Mouse (Mus musculus) frontal cortex, postnatal 14 days (tissue): Measurements from ENCODE around the gene Trak1.
A peak's percentile ranks its signal among the peaks of the same experiment; 100 is the strongest.

Experiments
- DNase-seq, 2 experiments: peaks; one replicate each; pipeline ENCODE4 v3.0.0; 2022; ENCODE audit warnings: low spot score in 2 of 2

Trak1 gene

DNA sequence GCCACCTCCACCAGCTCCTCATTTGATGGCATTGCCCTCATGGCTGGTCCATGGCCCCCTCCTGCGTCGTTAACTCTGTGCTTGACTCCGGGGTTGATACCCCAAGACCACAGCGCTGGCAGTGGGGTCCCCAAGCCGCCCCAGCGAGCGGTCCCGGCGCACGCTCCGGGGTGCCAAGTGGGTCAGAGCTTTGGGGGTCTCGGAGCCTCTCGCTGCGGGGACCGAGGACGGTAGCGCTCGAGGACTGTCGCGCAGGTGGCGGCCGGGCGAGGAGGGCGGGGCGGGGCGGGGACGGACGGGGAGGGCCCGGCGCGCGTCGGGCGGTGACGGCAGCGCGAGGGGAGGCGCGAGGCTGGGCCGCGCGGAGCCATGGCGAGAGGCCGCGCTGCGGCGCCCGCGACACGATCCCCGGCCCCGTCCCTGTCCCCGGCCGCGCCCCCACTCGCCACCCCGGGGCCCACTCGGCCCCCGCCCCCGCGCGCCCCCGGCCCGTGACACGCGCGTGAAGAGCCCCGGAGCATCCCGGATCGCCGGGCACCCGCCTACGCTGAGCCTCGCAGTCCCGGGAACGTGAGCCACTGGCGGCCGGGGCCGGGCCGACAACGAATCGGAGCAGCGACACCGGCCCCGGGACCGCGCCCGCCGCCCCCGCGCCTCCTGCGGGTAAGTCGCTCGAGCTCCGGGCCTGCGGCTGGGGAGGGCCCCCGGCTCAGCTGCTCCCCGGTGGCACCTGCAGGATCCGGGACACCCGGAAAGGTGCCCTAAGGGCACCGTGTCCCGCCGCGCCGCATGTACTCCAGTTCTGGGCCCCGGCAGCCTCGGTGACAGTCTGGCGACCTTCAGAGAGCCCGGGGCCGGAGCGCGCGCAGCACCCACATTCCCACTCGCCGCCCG lies at the start of gene Trak1:
Gene Trak1 (plus strand): TSS at position 332 of the 894 bp plus-strand sequence.
- DNase-seq, result no peak

DNA sequence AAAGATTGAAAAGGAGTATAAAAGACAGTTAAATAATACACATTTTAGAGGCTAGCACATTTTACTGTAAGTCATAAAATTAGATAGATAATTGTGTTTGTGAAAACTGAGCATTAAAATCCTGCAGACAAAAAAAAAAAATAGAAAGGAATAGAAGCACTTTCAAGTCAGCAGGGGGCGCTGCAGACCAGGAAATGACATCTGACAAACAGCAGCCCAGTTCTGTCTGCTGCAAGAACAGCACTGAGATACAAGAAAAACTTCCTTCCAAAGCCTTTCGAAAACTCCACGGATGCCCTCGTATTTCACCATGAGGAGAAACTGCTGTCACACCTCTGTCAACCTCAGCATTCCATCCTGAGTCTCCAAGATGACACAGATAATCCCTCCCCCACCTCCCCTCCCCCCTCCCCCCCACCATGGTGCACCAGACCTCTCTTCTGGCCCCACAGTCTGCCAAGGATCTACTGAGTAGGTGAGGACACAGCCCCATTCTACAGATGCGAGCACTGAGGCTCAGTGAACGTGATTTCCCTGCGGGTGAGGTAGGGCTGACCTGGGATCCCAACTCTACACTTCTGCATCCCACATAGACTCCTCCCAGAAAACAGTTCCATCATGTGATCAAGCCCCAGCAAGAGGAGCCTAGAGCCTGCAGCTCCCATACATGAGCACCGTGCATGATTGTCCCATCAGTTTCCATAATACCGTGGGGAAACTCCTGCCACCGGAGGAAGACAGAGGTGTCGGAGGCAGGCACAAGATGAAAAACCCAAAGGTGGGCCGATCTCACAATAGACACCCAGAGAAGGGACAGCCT lies 49.1 kb upstream of the Trak1 start:
- DNase-seq, result peak; percentile 40 to 80

DNA sequence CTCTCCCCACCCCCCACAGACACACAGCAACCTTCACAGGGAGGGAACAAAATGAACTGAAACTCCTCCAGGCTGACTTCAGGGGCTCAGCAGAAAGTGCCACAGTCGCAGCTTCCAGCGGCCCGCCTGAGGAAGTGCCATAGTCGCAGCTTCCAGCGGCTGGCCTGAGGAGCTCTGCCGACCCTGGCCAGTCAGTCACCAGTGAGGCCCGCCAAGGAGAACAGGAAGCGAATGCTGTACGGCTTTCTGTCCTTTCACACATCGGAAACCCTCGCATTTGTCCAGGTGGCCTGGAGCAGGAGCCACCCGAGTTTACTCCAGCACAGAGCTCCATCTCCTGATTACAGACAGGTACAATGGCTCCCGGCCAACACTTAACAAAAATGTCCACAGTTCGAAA lies 47.5 kb upstream of the Trak1 start:
- peak in 1 of 2 experiments; percentile 4 for DNase-seq

DNA sequence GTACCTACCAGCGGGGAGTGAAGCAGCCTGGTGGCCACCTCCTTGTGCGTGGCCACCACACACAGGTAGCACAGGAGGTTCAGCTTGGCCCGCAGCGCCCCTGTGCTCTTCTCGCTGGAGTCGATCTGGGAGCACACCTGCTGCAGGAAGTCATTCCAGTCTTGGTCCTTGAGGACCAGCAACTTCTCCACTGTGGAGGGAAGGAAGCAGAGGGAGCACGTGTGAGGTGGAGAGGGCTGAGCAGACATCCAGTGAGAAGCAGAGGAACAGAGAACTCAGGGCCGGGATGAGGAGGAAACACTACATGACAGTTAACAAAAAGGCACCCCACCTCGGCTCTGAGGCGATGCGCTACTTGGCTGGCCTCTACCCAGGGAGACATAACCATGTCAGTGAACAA lies 46.4 kb upstream of the Trak1 start:
- DNase-seq, result no peak

DNA sequence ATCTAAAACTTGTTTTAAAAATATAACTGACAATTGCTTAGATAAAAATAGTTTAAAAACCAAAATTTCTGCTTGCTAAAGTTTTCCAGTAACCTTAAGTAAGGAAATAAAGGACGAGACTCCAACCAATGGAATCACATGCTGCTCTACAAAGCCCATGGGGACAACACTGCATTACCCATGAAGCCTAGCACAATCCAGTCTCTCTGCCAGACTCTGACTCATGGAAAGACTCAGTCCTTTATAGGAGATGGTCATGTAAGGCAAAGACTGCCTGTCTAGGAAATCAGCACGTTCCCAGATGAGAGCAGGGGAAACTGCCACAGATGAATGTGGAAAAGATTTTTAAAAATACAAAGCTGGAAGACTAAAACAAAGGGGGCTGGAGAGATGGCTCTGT lies 43.3 kb upstream of the Trak1 start:
- no peak for DNase-seq

DNA sequence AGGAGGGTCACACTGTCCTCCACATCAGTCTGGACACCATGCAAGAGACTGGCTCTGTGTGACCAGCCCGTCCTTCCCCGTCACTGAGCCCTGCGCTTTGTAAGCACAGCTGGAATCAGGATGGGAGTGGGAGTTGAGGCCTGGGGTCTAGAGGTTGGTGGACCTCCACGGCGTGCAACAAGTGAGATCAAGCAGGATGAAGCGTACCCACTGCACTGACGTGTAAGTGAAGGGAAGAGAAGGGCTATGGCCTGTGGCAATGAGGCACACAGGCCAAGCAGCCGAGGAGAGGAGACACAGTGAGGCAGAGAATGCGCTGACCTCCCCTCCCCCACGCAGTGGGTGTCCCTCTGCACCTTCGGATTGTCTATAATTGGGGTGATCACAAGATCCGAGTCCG lies 42.5 kb upstream of the Trak1 start:
- DNase-seq, result no peak

DNA sequence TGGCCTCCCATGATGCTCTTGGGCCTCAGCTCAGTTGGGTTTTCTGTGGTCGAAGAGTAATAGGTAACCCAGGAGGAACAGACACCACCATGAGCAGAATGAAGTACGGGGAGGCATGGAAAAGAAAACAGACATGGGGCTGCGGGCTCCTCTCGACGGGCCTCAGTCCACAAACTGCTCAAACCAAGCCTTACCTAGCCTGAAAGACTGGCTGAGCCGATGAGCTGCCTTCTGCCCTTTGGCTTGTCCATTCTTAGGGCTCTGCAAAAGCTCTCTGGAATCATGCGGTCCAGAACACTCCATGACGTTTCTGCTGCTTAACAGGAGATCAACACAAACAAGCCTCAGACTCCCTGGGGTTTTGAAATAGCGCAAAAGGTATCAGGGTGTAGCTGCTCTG lies 40.2 kb upstream of the Trak1 start:
- no peak for DNase-seq

DNA sequence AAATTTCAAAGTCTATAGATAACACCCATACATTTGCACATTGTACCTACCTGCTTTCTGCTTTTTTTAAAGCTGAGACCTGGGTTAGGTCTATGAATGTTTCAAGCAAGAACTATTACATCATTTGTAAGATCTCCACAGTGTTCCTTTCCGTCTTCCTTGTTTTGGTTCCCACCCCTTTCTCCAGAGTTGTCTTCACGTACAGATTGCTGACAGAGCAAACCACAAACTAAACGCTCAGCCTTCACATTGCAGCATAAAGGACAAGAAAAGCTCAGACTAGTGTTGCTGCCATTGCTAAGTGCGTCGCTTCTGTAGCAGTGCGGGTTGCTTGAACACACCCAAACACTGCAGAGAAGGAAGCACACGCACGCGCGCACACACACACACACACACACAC lies 32.0 kb upstream of the Trak1 start:
- no peak for DNase-seq

DNA sequence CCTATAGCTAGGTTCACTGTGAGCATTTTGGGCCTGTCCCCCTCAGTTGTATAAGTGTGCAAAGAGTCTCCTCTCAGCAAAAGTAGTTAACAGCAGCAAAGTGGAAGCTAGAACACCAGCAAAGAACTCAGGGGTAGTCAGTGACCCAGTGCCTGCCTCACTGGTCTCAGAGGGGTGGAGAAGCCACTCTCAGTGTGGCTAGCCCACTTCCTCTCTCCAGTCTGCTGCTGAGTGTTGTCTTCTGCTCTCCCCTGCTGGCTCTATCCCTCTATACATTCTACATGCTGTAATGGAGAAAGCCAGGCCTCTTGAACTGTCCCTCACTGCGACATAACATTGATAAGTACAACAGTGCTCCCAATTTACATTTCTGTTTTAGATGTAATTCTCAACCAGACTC lies 26.2 kb upstream of the Trak1 start:
- DNase-seq, result no peak

DNA sequence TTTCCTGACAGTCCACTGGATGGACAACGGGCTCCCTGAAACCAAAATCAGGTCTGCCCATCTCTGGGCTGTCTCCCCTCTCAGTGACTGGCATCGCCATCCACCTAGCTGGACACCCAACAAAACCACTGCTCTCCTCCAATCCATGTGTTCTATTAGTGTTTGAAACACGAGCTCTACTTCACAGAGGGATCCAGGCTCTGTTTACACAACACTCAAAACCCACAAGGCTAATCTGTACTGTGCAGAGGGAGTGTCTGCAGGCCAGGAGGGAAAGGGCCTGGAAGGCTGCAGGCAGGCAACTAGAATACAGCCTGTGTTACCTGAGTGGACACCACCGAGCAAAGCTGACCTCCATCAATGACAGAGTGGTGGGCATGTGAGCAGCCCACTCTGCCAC lies 25.7 kb upstream of the Trak1 start:
- DNase-seq, result no peak

DNA sequence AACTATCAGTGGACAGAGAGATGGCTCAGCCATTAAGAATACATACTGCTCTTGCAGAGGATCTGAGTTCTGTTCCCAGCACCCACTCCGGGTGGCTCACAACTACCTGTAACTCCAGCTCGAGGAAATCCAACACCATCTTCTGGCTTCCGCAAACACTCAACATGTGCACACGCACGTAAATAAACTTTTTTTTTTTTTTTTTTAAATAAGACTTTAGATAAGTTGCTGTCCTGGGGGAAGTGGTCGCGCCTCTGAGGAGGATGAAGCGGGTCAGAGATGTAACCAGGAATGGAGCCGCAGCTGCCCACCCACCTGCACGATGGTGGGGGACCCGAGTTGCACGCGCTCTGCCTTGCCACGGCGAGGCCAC lies 20.6 kb upstream of the Trak1 start:
- no peak for DNase-seq

DNA sequence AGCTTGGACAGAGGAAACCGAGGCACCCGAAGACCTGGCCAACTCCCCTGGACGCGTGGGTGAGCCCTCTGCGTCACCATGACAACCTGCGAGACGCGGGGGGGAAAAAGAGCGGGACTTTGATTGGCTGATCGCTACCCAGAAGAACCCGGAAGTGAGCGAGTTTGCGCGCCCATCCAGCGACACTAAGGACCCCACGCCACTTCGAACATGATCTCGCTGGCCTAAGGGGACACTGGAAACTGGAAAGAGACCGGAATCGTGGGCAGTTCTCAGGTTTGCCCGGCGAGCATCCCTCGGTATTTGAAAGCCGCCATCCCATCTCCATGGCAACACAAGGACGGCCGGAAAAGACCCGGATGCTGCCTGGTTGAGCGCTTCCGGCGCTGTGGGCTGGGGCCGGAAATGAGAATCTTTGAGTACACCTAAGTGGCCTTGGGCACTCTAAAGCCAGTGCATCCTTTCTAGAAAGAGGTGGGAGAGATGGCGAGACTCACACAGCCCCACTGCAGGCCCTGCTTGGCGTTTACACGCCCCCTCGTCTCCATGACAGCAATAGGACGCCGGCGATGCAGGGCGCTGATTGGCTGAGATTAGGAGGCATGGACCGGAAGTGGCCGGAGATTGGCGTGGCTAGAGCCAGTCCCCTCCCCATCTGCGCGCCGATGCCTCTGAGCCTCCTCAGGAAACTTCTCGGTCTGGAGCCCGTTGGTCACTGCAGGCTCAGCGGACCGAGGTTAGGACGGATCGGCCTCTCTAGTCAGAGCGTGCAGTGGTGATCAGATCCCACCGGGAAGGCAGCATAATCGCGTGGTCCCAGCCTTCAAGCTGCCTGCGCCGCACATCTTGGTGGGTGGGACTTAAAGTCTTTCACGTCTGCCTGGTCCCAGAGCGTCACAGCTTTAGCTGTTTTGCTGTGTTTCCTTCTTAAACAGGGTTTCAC lies 19.9 kb upstream of the Trak1 start, which contains the start of gene Ulk4:
Gene Ulk4 (minus strand): TSS at position 80 of the 943 bp plus-strand sequence.
- DNase-seq, result peak; percentile 90 to 91

DNA sequence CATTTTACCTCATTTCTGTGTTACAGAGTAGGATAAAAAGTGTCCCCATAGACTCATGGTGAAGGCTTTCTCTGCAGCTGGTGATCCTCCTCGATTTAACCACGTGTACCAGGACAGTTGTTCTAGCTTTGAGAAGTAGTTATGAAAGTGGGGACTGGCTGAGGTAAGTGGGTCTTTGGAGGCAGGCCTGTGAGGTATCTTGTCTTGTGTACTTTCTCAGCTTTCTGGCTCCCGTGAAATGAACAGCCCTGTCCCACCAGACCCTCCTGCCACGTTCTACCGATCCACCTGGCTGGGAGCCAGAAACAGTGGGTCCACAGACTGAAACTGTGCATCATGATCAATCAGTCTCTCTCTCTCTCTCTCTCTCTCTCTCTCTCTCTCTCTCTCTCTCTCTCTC lies 18.1 kb upstream of the Trak1 start:
- DNase-seq, result no peak

DNA sequence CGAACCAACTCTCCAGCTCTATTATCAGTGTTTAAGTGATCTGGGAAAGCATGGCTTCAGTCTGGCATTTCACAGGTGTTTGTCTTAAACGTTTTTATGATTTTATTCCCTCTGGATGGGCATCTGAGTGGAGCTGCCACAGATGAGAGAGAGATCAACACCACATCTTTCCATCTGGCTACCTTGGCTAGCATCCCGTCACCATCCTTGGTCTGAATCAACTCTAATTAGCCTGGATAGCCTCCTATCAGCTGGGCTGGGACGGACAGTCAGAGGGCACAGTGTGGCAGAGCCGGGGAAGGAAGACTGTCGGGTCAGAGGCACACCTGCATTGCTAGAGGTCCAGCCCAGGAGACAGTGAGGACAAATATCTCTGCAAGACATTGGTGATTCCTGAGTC lies 15.4 kb upstream of the Trak1 start:
- DNase-seq, result no peak

DNA sequence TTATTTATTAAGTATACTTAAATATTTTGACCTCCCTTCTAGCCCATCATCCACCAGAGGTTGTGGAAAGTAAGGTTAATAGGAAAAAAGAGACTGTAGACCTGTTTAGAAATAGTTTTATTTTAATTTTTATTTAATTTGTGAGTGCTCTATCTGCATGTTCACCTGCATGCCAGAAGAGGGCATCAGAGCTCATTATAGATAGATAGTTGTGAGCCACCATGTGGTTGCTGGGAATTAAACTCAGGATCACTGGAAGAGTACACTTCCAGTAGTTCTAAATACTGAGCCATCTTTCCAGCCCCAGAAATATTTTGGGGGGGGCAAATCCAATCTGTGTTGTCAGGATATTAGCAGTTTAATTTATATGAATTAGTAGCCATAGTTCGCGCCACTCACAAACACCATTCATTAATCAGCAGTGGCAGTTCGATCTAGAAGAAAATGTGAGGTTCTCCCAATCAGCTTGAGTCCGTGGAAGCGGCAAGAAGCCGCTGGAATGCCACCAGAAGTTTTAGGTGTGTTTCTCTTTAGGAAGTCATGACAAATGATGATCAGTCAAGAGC lies 13.6 kb upstream of the Trak1 start:
- no peak for DNase-seq

DNA sequence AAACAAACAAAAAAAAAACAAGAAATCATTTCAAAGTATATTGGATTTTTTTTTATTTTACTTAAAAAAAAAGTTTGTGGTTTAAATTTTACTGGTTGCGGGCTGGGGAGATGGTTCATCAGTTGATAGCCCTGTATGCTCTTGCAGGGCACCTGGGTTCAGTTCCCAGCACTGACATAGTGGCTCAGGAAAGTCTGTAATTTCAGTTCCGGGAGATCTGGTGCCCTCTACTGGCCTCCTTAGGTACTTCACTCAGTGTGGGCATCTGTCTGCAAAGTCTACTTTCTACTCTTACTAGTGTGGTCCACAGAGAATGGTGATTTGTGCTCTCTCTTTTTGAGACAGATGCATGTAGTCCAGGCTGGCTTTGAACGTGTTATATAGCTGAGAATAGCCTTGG lies 12.9 kb upstream of the Trak1 start:
- no peak for DNase-seq

DNA sequence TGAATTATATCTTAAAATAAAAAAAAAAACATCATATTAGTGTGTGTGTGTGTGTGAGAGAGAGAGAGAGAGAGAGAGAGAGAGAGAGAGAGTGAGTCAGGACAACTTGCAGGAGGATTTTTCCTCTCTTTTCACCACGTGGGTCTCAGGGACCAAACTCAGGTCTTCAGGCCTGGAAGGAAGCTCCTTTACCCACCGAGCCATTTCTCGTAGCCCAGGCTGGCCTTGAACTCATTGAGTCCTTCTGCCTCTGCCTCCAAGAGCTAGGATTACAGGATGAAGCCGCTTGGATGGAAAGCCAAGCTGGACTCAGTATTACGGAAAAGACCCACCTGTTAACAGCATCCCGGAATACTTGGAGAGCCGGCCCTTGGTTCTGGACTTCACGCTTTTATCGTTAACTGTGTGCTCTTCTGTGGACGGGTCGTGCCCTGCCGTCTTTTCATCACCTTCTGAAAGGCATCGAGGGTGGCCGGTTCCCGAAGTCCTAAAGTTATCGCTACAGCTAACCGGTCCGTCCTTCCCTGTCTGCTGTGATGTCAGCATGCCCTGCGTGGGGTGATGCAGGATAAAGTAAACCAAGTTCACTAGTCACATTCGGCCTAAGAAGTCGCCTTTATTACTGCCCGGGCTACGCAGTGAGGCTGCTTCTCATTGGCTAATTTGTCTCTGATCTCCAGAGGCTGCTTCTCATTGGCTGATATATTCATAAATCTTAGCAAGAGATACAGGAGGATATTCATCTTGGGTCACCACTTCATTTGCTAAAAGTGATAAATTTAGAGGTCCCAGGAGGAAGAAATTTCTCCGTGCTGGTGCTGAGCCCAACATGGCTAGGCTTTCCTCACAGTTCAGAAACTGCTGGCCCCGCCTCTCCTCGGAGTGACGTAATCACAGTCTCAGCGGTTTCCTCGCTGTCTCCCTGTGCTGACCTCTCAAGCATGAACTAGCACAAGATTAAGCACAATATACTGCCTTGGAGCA lies 11.7 kb upstream of the Trak1 start:
- DNase-seq, result no peak

DNA sequence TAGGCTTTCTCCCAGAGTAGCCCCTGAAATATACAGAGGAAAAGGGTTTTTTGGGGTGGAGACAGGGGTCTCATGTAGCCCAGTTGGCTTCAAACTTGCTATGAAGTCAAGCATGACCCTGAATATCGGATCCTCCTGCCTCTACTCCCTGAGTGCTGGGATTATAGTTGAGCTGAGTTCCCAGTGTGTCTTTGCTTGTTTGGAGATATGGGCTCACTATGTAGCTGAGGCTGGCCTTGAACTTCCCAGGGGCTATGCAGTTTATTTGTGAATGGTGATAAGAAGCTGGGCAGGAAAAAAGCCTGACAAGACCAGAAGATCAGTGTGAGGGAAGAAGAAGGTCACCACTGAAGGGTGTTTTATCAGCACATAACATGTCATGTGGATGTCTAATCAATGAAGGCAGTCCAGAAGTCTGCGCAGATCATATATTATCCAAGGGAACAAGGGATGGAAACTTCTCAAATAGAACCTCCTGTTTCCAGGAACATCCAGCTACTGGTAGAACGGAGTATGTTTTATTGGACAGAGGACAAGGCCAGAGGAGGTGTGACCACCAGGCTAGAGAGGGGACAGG lies 10.9 kb upstream of the Trak1 start:
- DNase-seq, result no peak

DNA sequence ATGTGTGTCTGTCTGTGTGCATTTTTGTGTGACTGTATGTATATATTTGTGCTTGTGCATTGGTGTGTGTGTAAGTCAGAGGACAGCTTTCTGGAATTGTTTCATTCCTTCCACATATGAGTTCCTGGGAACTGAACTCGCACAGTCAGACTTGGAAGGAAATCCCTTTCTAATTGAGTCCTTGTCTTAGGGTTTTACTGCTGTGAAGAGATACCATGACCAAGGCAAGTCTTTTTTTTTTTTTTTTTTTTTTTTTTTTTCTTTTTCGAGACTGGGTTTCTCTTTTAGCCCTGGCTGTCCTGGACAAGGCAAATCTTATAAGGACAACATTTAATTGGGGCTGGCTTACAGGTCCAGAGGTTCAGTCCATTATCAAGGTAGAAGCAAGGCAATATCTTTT lies 6.0 kb upstream of the Trak1 start:
- no peak for DNase-seq

DNA sequence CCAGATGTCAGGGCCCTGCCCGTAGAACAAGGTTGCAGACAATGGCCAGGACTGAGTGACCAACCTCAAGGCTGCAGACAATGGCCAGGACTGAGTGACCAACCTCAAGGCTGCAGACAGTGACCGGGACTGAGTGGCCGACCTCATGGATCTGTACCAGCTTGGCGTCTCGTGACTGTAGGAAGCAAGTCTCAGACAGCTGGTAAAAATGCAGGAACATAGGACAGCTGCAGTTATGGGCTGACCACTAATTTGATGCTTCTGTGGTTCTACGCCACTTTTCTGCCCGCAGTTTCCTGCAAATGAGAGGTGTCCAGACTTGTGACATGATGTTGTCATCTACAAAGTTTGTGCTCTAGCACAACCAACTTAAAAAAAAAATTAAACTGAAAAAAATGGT lies 4.1 kb upstream of the Trak1 start:
- no peak for DNase-seq
